Mouse (Mus musculus): ENCODE results near the gene Kctd20. TPM values are rescaled to one million over a fixed set of nuclear protein-coding genes. Genes with fewer than 3 reads are reported as not detected.

Gene Kctd20
- total RNA-seq (2021), result 10 to 100 TPM; 59.5 to 62.6 TPM
- long read RNA-seq, experiment 1, full-length matches to known transcripts, result 101 of 114 reads
- long read RNA-seq, experiment 1, partial matches to known transcripts, result 9 of 114 reads
- long read RNA-seq, experiment 1, other reads (novel, unspliced or antisense), result 4 of 114 reads
- long read RNA-seq, experiment 2, full-length matches to known transcripts, result 95 of 107 reads
- long read RNA-seq, experiment 2, partial matches to known transcripts, result 3 of 107 reads
- long read RNA-seq, experiment 2, other reads (novel, unspliced or antisense), result 9 of 107 reads

GRCm38 (mm10) chr17:28951831-28952799 is at the start of gene Kctd20:
Kctd20 (plus strand) TSS chr17:28951950.
- peak; percentile 96 to 98 for DNase-seq
- intact Hi-C loops (cut with DNase I), result loop anchor here (5.0 kb wide), 1 partner anchor 55 kb away; the partner anchor contains the start of gene Stk38

GRCm38 (mm10) chr17:28904546-28905376 is 47.0 kb upstream of the Kctd20 start:
- DNase-seq, result peak; percentile 67 to 81
- intact Hi-C loops (cut with DNase I), result loop anchor here (2.0 kb wide), 1 partner anchor 22 kb away; no protein-coding TSS in a partner anchor

- intact Hi-C loops (cut with DNase I), result loop anchor here (2.0 kb wide), 1 partner anchor 21 kb away; no protein-coding TSS in a partner anchor
- DNase-seq, result peak in 1 of 2 experiments; percentile 25
These were observed 46.3 kb upstream of the Kctd20 start for GRCm38 (mm10) chr17:28905377-28905916.

- intact Hi-C loops (cut with DNase I), result no loop called here
- no peak for DNase-seq
These were observed 43.8 kb upstream of the Kctd20 start for GRCm38 (mm10) chr17:28907959-28908358.

GRCm38 (mm10) chr17:28909252-28909941 is 42.4 kb upstream of the Kctd20 start:
- DNase-seq, result peak; percentile 56 to 70
- intact Hi-C loops (cut with DNase I), result no loop called here

GRCm38 (mm10) chr17:28910139-28910538 is 41.6 kb upstream of the Kctd20 start:
- intact Hi-C loops (cut with DNase I), result no loop called here

GRCm38 (mm10) chr17:28913200-28913599 is 38.5 kb upstream of the Kctd20 start:
- DNase-seq, result peak in 1 of 2 experiments; percentile 28
- intact Hi-C loops (cut with DNase I), result no loop called here

More at GRCm38 (mm10) chr17:28910139-28910538, 41.6 kb upstream of the Kctd20 start:
- DNase-seq, result no peak

GRCm38 (mm10) chr17:28913940-28914339 is 37.8 kb upstream of the Kctd20 start:
- intact Hi-C loops (cut with DNase I), result no loop called here
- DNase-seq, result no peak

GRCm38 (mm10) chr17:28915060-28915628 is 36.6 kb upstream of the Kctd20 start, which contains the start of gene 4930539E08Rik:
4930539E08Rik (minus strand) TSS chr17:28915324.
- DNase-seq, result no peak
- intact Hi-C loops (cut with DNase I), result no loop called here

- intact Hi-C loops (cut with DNase I), result no loop called here
- DNase-seq, result no peak
These were observed 35.2 kb upstream of the Kctd20 start for GRCm38 (mm10) chr17:28916520-28916919.

- intact Hi-C loops (cut with DNase I), result no loop called here
These were observed 30.7 kb upstream of the Kctd20 start for GRCm38 (mm10) chr17:28921086-28921485.

GRCm38 (mm10) chr17:28922096-28922495 is 29.7 kb upstream of the Kctd20 start:
- intact Hi-C loops (cut with DNase I), result no loop called here
- DNase-seq, result no peak

More at GRCm38 (mm10) chr17:28921086-28921485, 30.7 kb upstream of the Kctd20 start:
- no peak for DNase-seq

- intact Hi-C loops (cut with DNase I), result loop anchor here (5.0 kb wide), 1 partner anchor 97 kb away; no protein-coding TSS in a partner anchor
- no peak for DNase-seq
These were observed 26.7 kb upstream of the Kctd20 start for GRCm38 (mm10) chr17:28924957-28925595.

GRCm38 (mm10) chr17:28926380-28926779 is 25.4 kb upstream of the Kctd20 start:
- peak; percentile 79 to 87 for DNase-seq
- intact Hi-C loops (cut with DNase I), result loop anchor here (1.0 to 5.0 kb wide), 4 partner anchors 22 to 235 kb away; partner anchors contain the start of gene Mapk14

GRCm38 (mm10) chr17:28926866-28927635 is 24.7 kb upstream of the Kctd20 start:
- intact Hi-C loops (cut with DNase I), result loop anchor here (1.0 to 5.0 kb wide), 5 partner anchors 22 to 236 kb away; partner anchors contain the start of gene Mapk14
- DNase-seq, result peak; percentile 53 to 68

GRCm38 (mm10) chr17:28928004-28928403 is 23.7 kb upstream of the Kctd20 start:
- peak; percentile 32 to 40 for DNase-seq
- intact Hi-C loops (cut with DNase I), result loop anchor here (5.0 kb wide), 1 partner anchor 94 kb away; no protein-coding TSS in a partner anchor

- intact Hi-C loops (cut with DNase I), result loop anchor here (5.0 kb wide), 1 partner anchor 93 kb away; no protein-coding TSS in a partner anchor
- no peak for DNase-seq
These were observed 22.4 kb upstream of the Kctd20 start for GRCm38 (mm10) chr17:28929369-28929768.

Measured in heart, postnatal 14 days (tissue).